Mouse (Mus musculus) liver, adult 2 months (tissue): Measurements from ENCODE around the gene Msi1.

Source experiments
- CTCF ChIP-seq: fragments of 200-500 bp; IDR thresholded peaks from 2 replicates; pipeline ENCODE4 v1.5.1; 2011; ENCODE audit warnings: low read depth, low read length, control low read depth
- POLR2A ChIP-seq: fragments of 200-500 bp; IDR thresholded peaks from 2 replicates; pipeline ENCODE4 v1.6.1; 2011; ENCODE audit warnings: low read length, control low read depth; ENCODE audit not compliant: insufficient read depth; ENCODE audit errors: extremely low read depth

- TF ChIP-seq CTCF (no peak), POLR2A (no peak)
These were observed 5.7 kb downstream of the Msi1 start for GRCm38 (mm10) chr5:115434853-115435754.
